Mouse (Mus musculus) kidney, postnatal 36 days (tissue): ENCODE measurements around the gene Pik3cd.
A peak's percentile ranks its signal among the peaks of the same experiment; 100 is the strongest.
"Not testable (repeated sequence)": the region's sequence is repeated elsewhere in the genome, so short reads cannot be mapped to it uniquely, and the experiment has no call there.

Experiments used
- DNase-seq, 2 experiments: peaks; one replicate each; pipeline ENCODE4 v3.0.0; 2021 to 2022; ENCODE audit warnings: mixed read lengths in 2 of 2

Gene Pik3cd

GRCm38 (mm10) chr4:149645761-149646160, 56.6 kb downstream of the Pik3cd start:
- DNase-seq, result no peak

DNA sequence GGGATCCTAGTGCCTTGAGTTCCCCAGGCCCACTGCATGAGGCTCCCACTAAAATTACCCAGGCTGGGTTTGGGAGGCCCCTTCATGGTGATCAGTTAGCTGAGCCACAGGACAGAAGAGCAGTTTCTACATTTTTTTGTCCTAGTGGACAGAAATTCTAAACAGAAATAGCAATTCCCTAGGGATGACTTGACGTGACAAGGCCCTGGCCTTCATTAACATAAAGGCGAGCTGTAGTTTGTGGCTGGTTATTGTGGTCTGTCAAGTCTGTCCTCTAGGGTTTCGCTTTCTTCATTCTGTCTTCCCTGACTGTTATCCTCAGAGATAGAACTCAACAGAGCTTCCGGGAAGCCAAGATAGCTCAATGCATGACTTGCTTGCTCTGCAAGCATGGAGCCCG, 60.4 kb downstream of the Pik3cd start:
- DNase-seq, result no peak

DNA sequence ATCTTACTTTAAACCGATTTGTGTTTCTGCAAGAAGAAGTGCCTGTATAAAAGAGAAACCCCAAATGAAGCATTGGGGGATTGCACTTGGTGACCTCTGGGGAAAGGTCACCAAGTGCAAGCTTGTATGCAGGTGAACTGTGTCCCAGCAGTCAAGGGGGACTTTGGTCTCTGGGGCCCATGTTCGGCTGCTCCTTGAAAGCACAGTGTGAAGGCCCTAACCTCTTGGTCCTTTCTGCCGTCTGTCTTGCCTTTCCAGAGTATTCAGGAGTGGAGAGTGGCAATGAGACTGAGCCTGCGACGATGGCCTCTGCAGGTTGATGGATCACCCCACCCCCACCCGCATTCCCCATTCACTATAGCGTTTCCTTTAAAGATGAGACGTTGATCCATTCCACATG, 61.0 kb downstream of the Pik3cd start:
- peak; percentile 5 to 17 for DNase-seq

DNA sequence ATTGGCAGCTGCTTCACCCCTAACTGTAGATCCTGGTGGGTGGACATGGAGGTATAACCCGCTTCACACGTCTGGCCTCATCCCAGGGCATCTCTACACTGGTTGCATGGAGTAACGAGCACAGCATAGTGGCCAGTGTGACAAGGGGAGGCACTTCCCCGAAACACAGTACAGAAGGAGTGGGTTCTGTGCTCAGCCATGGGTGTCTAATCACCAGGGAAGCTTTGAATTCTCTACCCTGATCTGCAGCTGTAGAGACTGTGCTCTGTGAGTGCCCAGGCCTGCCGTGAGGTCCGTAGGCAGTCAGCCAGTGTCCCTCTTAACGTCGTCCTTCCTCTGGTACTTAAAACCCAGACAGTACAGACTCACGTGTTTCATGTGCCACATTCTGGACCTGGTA, 61.5 kb downstream of the Pik3cd start:
- DNase-seq, result no peak

- no peak for DNase-seq
These were observed 64.4 kb downstream of the Pik3cd start for GRCm38 (mm10) chr4:149637942-149638341.

GRCm38 (mm10) chr4:149635915-149636415, 66.4 kb downstream of the Pik3cd start:
- DNase-seq, result no peak

GRCm38 (mm10) chr4:149634966-149635365, 67.4 kb downstream of the Pik3cd start:
- no peak for DNase-seq

DNA sequence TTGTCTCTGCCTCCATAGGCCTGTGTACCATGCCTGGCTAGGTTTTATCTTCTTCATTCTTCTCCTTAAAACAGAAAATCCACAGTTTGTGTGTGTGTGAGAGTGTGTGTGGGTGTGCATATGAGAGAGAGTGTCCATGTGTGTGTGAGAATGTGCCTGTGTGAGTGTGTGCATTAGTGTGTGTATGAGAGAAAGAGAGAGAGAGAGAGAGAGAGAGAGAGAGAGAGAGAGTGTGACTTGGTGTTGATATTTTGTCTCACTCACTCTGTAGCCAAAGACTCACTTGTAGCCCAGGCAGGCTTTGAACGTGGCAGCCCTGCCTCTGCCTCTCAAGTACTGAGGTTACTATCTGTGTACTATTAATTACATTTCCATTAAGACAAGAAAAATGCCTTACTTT, 68.2 kb downstream of the Pik3cd start:
- no peak for DNase-seq

DNA sequence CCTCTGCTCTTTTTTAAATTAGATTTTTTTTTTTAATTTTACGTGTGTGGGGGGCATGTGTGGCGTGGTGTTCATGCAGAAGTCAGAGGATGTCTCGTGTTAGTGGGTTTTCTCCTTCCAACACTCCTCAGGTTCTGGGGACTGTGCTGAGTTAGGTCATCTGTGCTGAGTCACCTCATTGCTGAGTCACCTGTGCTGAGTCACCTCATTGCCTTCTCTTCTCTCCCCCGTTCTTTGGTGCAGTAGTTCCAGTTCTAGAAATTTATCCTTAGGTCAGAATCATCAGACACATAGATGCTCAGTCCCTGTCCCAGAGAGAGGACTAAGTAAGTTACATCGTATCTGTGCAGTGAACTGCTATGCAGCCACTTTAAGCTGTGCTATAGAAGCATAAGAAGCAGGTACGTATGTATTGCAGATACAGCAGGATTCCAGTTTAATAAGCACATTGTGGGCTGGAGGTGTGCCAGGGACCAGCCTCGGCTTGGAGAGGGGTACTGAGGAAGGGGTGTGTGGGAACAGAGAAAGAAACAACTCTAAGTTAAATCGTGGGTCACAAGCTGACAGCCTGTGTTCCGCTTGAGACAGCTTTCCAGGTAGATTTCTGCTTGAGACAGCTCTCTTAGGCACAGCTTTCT, 69.6 kb downstream of the Pik3cd start:
- DNase-seq, result no peak

- no peak for DNase-seq
These were observed 73.6 kb downstream of the Pik3cd start for GRCm38 (mm10) chr4:149628810-149629209.

DNA sequence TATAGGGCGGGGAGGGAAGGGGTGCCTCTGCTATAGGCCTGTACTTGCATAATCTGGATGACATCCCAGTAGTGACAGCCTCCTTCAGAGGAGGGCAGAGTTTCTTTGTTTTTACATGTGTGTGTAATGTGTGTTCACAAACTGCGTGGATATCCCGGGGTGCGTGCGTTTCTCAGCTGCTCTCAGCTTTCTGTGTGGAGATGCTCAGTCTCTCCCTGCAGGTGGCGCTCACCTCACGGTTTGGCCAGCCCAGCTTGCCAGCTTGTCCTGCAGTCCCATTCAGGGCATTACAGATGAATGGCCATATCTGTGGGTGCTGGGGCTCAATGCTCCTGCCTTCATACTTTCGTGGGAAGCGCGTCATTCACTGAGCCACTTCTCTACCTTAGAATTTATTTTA, 74.0 kb downstream of the Pik3cd start:
- peak; percentile 32 to 77 for DNase-seq

DNA sequence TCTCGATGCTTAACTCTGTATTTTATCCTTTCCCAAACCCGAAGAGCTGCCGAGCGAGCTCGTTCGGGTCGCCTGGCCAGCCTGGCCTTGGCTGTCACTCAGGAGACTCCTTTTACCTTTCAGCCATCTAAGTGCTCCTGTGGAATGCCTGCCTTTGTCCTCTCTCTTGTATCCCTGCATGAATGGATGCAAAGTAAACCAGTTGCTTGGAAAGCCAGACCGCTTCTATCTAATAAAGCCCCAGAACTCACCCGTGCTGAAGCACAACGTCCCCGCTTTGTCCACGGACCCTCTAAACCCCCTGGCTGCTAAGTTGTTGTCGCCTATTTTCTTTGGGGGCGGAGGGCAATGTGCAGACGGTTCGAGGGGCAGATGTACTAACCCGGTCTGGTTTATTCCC, 75.6 kb downstream of the Pik3cd start:
- no peak for DNase-seq

DNA sequence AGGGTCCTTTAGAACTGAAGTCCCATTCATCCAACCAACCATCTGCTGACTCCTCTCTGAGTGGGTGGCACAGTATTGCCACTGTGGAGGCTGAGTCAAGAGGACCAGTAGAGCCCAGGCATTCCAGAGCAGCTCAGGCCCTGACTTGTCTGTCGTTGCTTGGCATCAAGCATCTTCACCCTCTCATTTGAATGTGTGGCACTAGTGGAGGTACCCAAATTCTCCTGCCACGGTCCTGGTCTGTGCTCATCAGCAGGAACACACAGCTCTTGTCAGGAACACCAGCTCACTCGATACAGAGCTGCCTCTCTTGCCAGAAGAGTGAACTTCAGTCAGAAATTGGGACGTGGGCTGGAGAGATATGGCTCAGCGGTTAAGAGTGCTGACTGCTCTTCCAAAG, 78.7 kb downstream of the Pik3cd start:
- no peak for DNase-seq

- no peak for DNase-seq
These were observed 81.1 kb downstream of the Pik3cd start for GRCm38 (mm10) chr4:149621286-149621685.

- DNase-seq, result no peak
These were observed 82.4 kb downstream of the Pik3cd start for GRCm38 (mm10) chr4:149619988-149620387.

DNA sequence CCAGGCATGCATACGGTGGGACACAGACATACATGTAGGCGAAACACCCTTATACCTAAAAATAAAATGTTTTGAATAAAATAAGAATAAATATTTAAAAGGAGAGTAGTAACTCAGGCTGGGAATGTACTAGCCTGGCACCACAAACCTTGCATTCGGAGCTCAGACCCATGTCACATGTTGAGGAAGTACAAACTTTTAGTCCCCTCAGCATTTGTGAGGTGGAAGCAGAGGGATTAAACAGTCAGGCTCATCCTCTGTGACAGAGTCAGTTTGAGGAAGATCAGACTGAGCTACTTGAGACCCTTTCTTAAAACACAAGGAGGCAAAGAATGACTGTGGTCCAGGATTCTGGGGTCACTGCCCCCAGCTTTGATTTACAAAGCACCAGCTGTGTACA, 85.4 kb downstream of the Pik3cd start:
- DNase-seq, result not testable (repeated sequence)

DNA sequence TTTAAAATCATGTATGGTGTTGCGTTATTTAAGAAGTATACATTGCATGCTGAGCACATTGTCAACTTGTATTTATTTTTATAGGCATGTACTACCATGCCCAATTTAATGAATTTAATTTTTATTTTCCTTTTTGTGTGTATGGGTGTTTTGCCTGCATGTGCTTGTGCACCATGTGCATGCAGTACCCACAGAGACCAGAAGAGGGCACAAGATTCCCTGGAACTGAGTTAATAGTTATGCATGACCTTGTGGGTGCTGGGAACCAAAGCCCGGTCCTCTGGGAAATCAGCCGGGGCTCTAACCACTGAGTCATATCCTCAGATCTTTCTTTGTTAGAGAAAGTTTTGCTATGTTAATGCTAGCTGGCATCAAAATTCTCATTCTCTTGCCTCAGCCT, 87.5 kb downstream of the Pik3cd start:
- DNase-seq, result no peak

DNA sequence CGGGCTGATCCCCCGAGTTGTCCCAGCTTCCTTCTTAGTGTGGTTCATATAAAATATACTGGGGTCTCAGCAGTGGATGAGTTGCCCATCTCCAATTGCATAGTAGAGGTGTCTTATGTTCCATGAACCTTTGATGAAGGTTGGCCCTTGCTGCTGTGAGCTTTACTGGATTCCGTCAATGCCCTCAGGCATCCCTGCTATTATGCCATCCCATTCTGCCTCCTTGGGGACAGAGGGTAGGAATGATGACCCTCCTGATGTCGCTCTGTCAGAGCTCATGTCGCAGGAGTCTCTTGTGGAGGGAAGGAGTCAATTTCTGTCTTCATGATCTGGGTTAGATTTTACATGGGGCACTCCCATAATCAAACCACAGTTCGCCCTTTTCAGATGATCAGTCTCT, 88.9 kb downstream of the Pik3cd start:
- not testable (repeated sequence) for DNase-seq

DNA sequence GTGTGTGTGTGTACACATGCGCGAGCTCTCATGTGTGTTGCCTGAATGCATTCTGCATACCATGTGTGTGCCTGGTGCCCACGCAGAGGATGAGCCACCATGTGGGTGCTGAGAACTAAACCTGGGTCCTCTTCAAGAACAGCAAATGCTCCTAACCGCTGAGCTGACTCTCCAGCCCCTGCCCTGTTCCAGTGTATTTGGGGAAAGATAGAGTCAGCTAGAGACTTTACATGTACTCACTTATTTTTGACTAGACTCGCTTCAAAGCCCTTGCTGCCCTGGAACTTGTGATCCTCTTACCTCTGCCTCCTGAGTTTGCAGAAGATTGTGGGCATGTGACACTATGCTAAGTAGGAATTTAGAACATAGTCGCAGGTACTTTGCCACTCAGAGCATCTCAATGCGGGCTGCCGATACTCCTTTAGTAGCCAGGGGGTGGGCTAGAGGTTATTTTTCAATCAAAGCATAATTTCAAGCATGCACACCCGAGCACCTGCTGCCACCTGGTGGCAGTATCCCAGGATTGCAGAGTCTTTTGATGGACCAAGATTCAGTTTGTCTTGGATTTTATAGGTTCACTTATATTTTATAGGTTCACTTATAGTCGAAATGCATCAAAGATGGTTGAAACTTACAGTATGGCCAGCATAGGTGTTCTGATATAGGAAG, 90.9 kb downstream of the Pik3cd start:
- DNase-seq, result peak; percentile 26 to 77

GRCm38 (mm10) chr4:149609256-149610025, 92.9 kb downstream of the Pik3cd start:
- DNase-seq, result no peak

- no peak for DNase-seq
These were observed 94.1 kb downstream of the Pik3cd start for GRCm38 (mm10) chr4:149608309-149608638.

DNA sequence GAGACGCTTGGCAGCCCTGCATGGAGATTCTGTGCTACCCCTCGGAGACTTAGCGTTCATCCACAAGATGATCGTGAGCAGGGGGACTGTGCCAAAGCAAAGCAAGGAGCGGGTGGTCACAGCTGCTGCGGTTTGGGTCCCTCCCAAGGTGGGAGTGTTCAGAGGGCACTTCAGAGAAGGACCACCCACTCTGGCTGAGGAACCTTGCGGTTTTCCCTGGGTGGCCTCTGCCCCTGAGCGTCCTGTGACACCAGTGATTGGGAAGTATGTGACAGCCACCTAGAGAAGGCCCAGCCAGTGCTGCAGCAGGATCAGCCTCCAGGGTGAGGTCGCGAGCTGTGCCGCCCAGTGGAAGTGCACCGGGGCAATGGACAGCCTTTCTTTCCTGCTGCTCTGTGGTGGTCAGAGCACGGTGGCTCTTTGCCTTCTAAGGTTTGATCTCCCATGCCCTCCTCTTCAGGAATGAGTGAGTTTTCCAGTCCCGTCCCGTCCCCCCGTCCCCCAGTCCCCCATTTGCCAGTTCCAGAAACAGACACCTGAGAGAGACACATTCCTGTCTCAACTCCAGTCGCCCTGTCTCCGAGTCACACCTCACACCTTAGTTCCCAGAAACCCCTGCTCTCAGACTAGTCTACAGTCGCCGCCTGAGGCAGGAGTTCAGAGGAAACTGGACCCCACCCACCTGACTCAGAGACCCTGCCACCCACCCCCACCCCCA, 94.6 kb downstream of the Pik3cd start:
- no peak for DNase-seq

- no peak for DNase-seq
These were observed 95.5 kb downstream of the Pik3cd start for GRCm38 (mm10) chr4:149606766-149607358.
